Mouse (Mus musculus): ENCODE results near the gene Zbtb43. TPM values are rescaled to one million over a fixed set of nuclear protein-coding genes. Genes with fewer than 3 reads are reported as not detected.

The Zbtb43 gene
- total and polyA plus RNA-seq, 3 experiments = 9.2 to 20.3 (median 20.0) TPM

GRCm38 (mm10) chr2:33459660-33460059 is 8.7 kb downstream of the Zbtb43 start:
- Histone ChIP-seq H3K27me3 (ENCODE audit: control insufficient read depth, insufficient read depth, low read length) (no peaks in the 10 kb centered on the region), H3K4me3 (no peak overlapping the region), H3K79me2 (replicated peaks; ENCODE audit: control insufficient read depth, insufficient read depth, low read length) (peaks cover 2% of the 10 kb centered on the region), H3K4me1 (ENCODE audit: control insufficient read depth, insufficient read depth, low read length) (no peaks in the 10 kb centered on the region; the same call in 1 of the 2 replicates), H3K9ac (ENCODE audit: low read depth, low read length) (no peak overlapping the region), H3K27ac (no peak overlapping the region), H3K36me3 (ENCODE audit: control insufficient read depth, insufficient read depth, low read length) (peaks cover 2% of the 10 kb centered on the region; the same call in 1 of the 2 replicates)
- 50% methylated on average over 4 of the region's 4 CpGs for WGBS
- intact Hi-C loops (cut with DNase I) = no loop called here
- TF ChIP-seq CTCF (IDR thresholded peaks at IDR 0.05) (no peak), EP300 (IDR thresholded peaks at IDR 0.05; ENCODE audit: insufficient read depth, low read depth, low read length) (no peak), POLR2A (IDR thresholded peaks at IDR 0.05; ENCODE audit: insufficient read depth, low read depth, low read length) (no peak)
- DNase-seq = no peak

- TF ChIP-seq CTCF (IDR thresholded peaks at IDR 0.05) (no peak), POLR2A (IDR thresholded peaks at IDR 0.05; ENCODE audit: insufficient read depth, low read depth, low read length) (no peak), EP300 (IDR thresholded peaks at IDR 0.05; ENCODE audit: insufficient read depth, low read depth, low read length) (no peak)
- Histone ChIP-seq H3K27ac (no peak overlapping the region), H3K79me2 (replicated peaks; ENCODE audit: control insufficient read depth, insufficient read depth, low read length) (peaks cover 4% of the 10 kb centered on the region), H3K9ac (ENCODE audit: low read depth, low read length) (no peak overlapping the region), H3K4me1 (ENCODE audit: control insufficient read depth, insufficient read depth, low read length) (peaks cover 11% of the 10 kb centered on the region), H3K4me3 (no peak overlapping the region), H3K36me3 (ENCODE audit: control insufficient read depth, insufficient read depth, low read length) (peaks cover 8% of the 10 kb centered on the region), H3K27me3 (ENCODE audit: control insufficient read depth, insufficient read depth, low read length) (no peaks in the 10 kb centered on the region)
- DNase-seq = no peak
- intact Hi-C loops (cut with DNase I) = no loop called here
- WGBS = 58% methylated on average over 3 of the region's 3 CpGs
Observed at GRCm38 (mm10) chr2:33456696-33457095, 11.7 kb downstream of the Zbtb43 start.

GRCm38 (mm10) chr2:33456242-33456641 is 12.1 kb downstream of the Zbtb43 start:
- WGBS = 92% methylated on average over 5 of the region's 5 CpGs
- H3K27ac ChIP-seq = no peak overlapping the region
- no peak for TF ChIP-seq CTCF (IDR thresholded peaks at IDR 0.05)
- no peak for TF ChIP-seq EP300 (IDR thresholded peaks at IDR 0.05; ENCODE audit: insufficient read depth, low read depth, low read length)
- no peak for TF ChIP-seq POLR2A (IDR thresholded peaks at IDR 0.05; ENCODE audit: insufficient read depth, low read depth, low read length)

GRCm38 (mm10) chr2:33455350-33455749 is 13.0 kb downstream of the Zbtb43 start:
- Histone ChIP-seq H3K27ac (no peak overlapping the region), H3K79me2 (replicated peaks; ENCODE audit: control insufficient read depth, insufficient read depth, low read length) (peaks cover 4% of the 10 kb centered on the region), H3K27me3 (ENCODE audit: control insufficient read depth, insufficient read depth, low read length) (no peaks in the 10 kb centered on the region), H3K4me3 (no peak overlapping the region), H3K9ac (ENCODE audit: low read depth, low read length) (no peak overlapping the region), H3K36me3 (ENCODE audit: control insufficient read depth, insufficient read depth, low read length) (peaks cover 8% of the 10 kb centered on the region), H3K4me1 (ENCODE audit: control insufficient read depth, insufficient read depth, low read length) (peaks cover 11% of the 10 kb centered on the region)
- 76% methylated on average over 3 of the region's 3 CpGs for WGBS
- TF ChIP-seq EP300 (IDR thresholded peaks at IDR 0.05; ENCODE audit: insufficient read depth, low read depth, low read length) (no peak), POLR2A (IDR thresholded peaks at IDR 0.05; ENCODE audit: insufficient read depth, low read depth, low read length) (no peak), CTCF (IDR thresholded peaks at IDR 0.05) (no peak)
- intact Hi-C loops (cut with DNase I) = no loop called here
- no peak for DNase-seq

More at GRCm38 (mm10) chr2:33456242-33456641, 12.1 kb downstream of the Zbtb43 start:
- Histone ChIP-seq H3K4me1 (ENCODE audit: control insufficient read depth, insufficient read depth, low read length) (peaks cover 11% of the 10 kb centered on the region), H3K36me3 (ENCODE audit: control insufficient read depth, insufficient read depth, low read length) (peaks cover 8% of the 10 kb centered on the region), H3K9ac (ENCODE audit: low read depth, low read length) (no peak overlapping the region), H3K27me3 (ENCODE audit: control insufficient read depth, insufficient read depth, low read length) (no peaks in the 10 kb centered on the region), H3K79me2 (replicated peaks; ENCODE audit: control insufficient read depth, insufficient read depth, low read length) (peaks cover 4% of the 10 kb centered on the region), H3K4me3 (no peak overlapping the region)
- no peak for DNase-seq
- intact Hi-C loops (cut with DNase I) = no loop called here

- H3K36me3 ChIP-seq (ENCODE audit: control insufficient read depth, insufficient read depth, low read length) = peaks cover 8% of the 10 kb centered on the region
Observed at GRCm38 (mm10) chr2:33454816-33455215, 13.5 kb downstream of the Zbtb43 start.

GRCm38 (mm10) chr2:33453476-33453875 is 14.9 kb downstream of the Zbtb43 start:
- Histone ChIP-seq H3K36me3 (ENCODE audit: control insufficient read depth, insufficient read depth, low read length) (peaks cover 7% of the 10 kb centered on the region), H3K9ac (ENCODE audit: low read depth, low read length) (no peak overlapping the region), H3K27me3 (ENCODE audit: control insufficient read depth, insufficient read depth, low read length) (no peaks in the 10 kb centered on the region), H3K4me3 (no peak overlapping the region), H3K4me1 (ENCODE audit: control insufficient read depth, insufficient read depth, low read length) (peaks cover 11% of the 10 kb centered on the region), H3K79me2 (replicated peaks; ENCODE audit: control insufficient read depth, insufficient read depth, low read length) (peaks cover 4% of the 10 kb centered on the region), H3K27ac (no peak overlapping the region)
- 69% methylated on average over 3 of the region's 3 CpGs for WGBS
- intact Hi-C loops (cut with DNase I) = no loop called here
- DNase-seq = no peak
- no peak for TF ChIP-seq EP300 (IDR thresholded peaks at IDR 0.05; ENCODE audit: insufficient read depth, low read depth, low read length)

More at GRCm38 (mm10) chr2:33454816-33455215, 13.5 kb downstream of the Zbtb43 start:
- Histone ChIP-seq H3K4me3 (no peak overlapping the region), H3K27ac (no peak overlapping the region), H3K27me3 (ENCODE audit: control insufficient read depth, insufficient read depth, low read length) (no peaks in the 10 kb centered on the region), H3K4me1 (ENCODE audit: control insufficient read depth, insufficient read depth, low read length) (peaks cover 11% of the 10 kb centered on the region), H3K9ac (ENCODE audit: low read depth, low read length) (no peak overlapping the region), H3K79me2 (replicated peaks; ENCODE audit: control insufficient read depth, insufficient read depth, low read length) (peaks cover 5% of the 10 kb centered on the region)
- intact Hi-C loops (cut with DNase I) = no loop called here
- DNase-seq = no peak
- WGBS = 91% methylated on average over 8 of the region's 8 CpGs
- TF ChIP-seq CTCF (IDR thresholded peaks at IDR 0.05) = no peak
- TF ChIP-seq EP300 (IDR thresholded peaks at IDR 0.05; ENCODE audit: insufficient read depth, low read depth, low read length) = no peak
- TF ChIP-seq POLR2A (IDR thresholded peaks at IDR 0.05; ENCODE audit: insufficient read depth, low read depth, low read length) = no peak

Measured in heart, adult 2 months (tissue).